Mouse (Mus musculus) myocyte (in vitro differentiated cells): ENCODE data around the gene Ttbk1. TPM values are rescaled to one million over a fixed set of nuclear protein-coding genes. Genes with fewer than 3 reads are reported as not detected.

ENCODE experiments used
- H3K27me3 ChIP-seq: one replicate; pipeline ENCODE4 v1.6.1; 2011; ENCODE audit not compliant: control insufficient read depth, insufficient read depth, insufficient read length
- H3K36me3 ChIP-seq: one replicate; pipeline ENCODE4 v1.6.1; 2011; ENCODE audit not compliant: control insufficient read depth, insufficient read depth
- H3K4me2 ChIP-seq: one replicate; pipeline ENCODE4 v1.6.1; 2011; ENCODE audit warnings: low read depth, control low read depth
- H3K4me3 ChIP-seq: one replicate; pipeline ENCODE4 v1.5.1; 2011; ENCODE audit warnings: mild to moderate bottlenecking, control low read depth, moderate library complexity
- H3K79me2 ChIP-seq: one replicate; pipeline ENCODE4 v1.6.1; 2011; ENCODE audit not compliant: control insufficient read depth, insufficient read depth
- H3ac ChIP-seq: one replicate; pipeline ENCODE4 v1.6.1; 2011; ENCODE audit not compliant: control insufficient read depth, insufficient read length
- CEBPB ChIP-seq: IDR thresholded peaks from 2 replicates; pipeline ENCODE4 v1.6.1; 2011; ENCODE audit warnings: mild to moderate bottlenecking, moderate library complexity; ENCODE audit not compliant: poor library complexity, insufficient read depth, severe bottlenecking
- E2F4 ChIP-seq: IDR thresholded peaks from one replicate; pipeline ENCODE4 v1.6.1; 2011; ENCODE audit warnings: mild to moderate bottlenecking, control low read depth, moderate library complexity; ENCODE audit not compliant: insufficient read depth
- MAX ChIP-seq: IDR thresholded peaks from one replicate; pipeline ENCODE4 v1.6.1; 2011; ENCODE audit warnings: low read depth, mild to moderate bottlenecking, control low read depth
- MYOD1 ChIP-seq, 3 experiments: IDR thresholded peaks; one replicate each; pipeline ENCODE4 v1.6.1; 2011; ENCODE audit warnings: control low read depth in 2 of 3, low read depth in 2 of 3, mild to moderate bottlenecking in 2 of 3, moderate library complexity in 1 of 3; ENCODE audit not compliant: insufficient read length in 2 of 3, control insufficient read depth in 1 of 3
- MYOG ChIP-seq, 3 experiments: IDR thresholded peaks; one replicate each; pipeline ENCODE4 v1.6.1; 2011; ENCODE audit warnings: control low read depth in 2 of 3, low read depth in 2 of 3, mild to moderate bottlenecking in 2 of 3; ENCODE audit not compliant: insufficient read length in 2 of 3, control insufficient read depth in 1 of 3, insufficient read depth in 1 of 3
- POLR2A ChIP-seq: IDR thresholded peaks from one replicate; pipeline ENCODE4 v1.6.1; 2011; ENCODE audit warnings: low read depth, mild to moderate bottlenecking, control low read depth, moderate library complexity; ENCODE audit not compliant: insufficient read length
- POLR2AphosphoS2 ChIP-seq: IDR thresholded peaks from one replicate; pipeline ENCODE4 v1.6.1; 2011; ENCODE audit warnings: low read depth, control low read depth; ENCODE audit not compliant: insufficient read length
- REST ChIP-seq: IDR thresholded peaks from one replicate; pipeline ENCODE4 v1.6.1; 2011; ENCODE audit warnings: mild to moderate bottlenecking, control low read depth, moderate library complexity; ENCODE audit not compliant: insufficient read depth, insufficient read length
- SRF ChIP-seq: IDR thresholded peaks from one replicate; pipeline ENCODE4 v1.6.1; 2011; ENCODE audit warnings: low read depth; ENCODE audit not compliant: control insufficient read depth, insufficient read length
- TCF12 ChIP-seq: IDR thresholded peaks from one replicate; pipeline ENCODE4 v1.6.1; 2011; ENCODE audit warnings: mild to moderate bottlenecking, control low read depth; ENCODE audit not compliant: poor library complexity, insufficient read depth, severe bottlenecking
- TCF3 ChIP-seq: IDR thresholded peaks from one replicate; pipeline ENCODE4 v1.6.1; 2011; ENCODE audit warnings: low read depth, control low read depth; ENCODE audit not compliant: insufficient read length
- USF1 ChIP-seq: IDR thresholded peaks from one replicate; pipeline ENCODE4 v1.6.1; 2011; ENCODE audit warnings: low read depth, mild to moderate bottlenecking, control low read depth, moderate library complexity
- polyA plus RNA-seq: library from polyadenylated mRNA; unstranded; fragments of >200 nt; fragmentation: generic; extraction: Trizol; gene quantifications from one replicate; pipeline ENCODE4 v1.2.1, GENCODE M21; 2012; ENCODE audit warnings: missing spikeins

Gene Ttbk1
- polyA plus RNA-seq, 1 experiment: not detected

GRCm38 (mm10) chr17:46444839-46445579 lies 42.5 kb downstream of the Ttbk1 start:
- H3K27me3 ChIP-seq: peaks cover 86% of the 10 kb centered on the region
- H3K79me2 ChIP-seq: no peaks in the 10 kb centered on the region
- TF ChIP-seq SRF: no peak
- no peak for TF ChIP-seq TCF12
- no peak for TF ChIP-seq E2F4
- no peak for TF ChIP-seq CEBPB
- no peak overlapping the region for H3ac ChIP-seq
- no peaks in the 10 kb centered on the region for H3K36me3 ChIP-seq
- no peak overlapping the region for H3K4me2 ChIP-seq
- H3K4me3 ChIP-seq: no peak overlapping the region

GRCm38 (mm10) chr17:46439176-46439575 lies 48.3 kb downstream of the Ttbk1 start:
- no peak overlapping the region for H3ac ChIP-seq
- H3K4me3 ChIP-seq: no peak overlapping the region
- H3K27me3 ChIP-seq: peaks cover 59% of the 10 kb centered on the region
- no peak overlapping the region for H3K4me2 ChIP-seq
- no peaks in the 10 kb centered on the region for H3K79me2 ChIP-seq
- no peaks in the 10 kb centered on the region for H3K36me3 ChIP-seq
- no peak for TF ChIP-seq MYOD1 (IDR thresholded peaks at IDR 0.05; ENCODE audit: control insufficient read depth in 1 of 3, insufficient read length in 2 of 3, low read depth in 2 of 3)
- TF ChIP-seq TCF3: no peak
- no peak for TF ChIP-seq CEBPB
- no peak for TF ChIP-seq REST
- TF ChIP-seq SRF: no peak
- TF ChIP-seq E2F4: no peak
- no peak for TF ChIP-seq POLR2AphosphoS2
- no peak for TF ChIP-seq USF1
- TF ChIP-seq TCF12: no peak
- no peak for TF ChIP-seq MAX
- TF ChIP-seq POLR2A: no peak
- no peak for TF ChIP-seq MYOG (IDR thresholded peaks at IDR 0.05; ENCODE audit: control insufficient read depth in 1 of 3, insufficient read depth in 1 of 3, insufficient read length in 2 of 3, low read depth in 2 of 3)

- peaks cover 51% of the 10 kb centered on the region for H3K27me3 ChIP-seq
Observed at GRCm38 (mm10) chr17:46438298-46438873, 49.1 kb downstream of the Ttbk1 start, which contains the start of gene Slc22a7. Slc22a7 (minus strand) TSS chr17:46438457.

GRCm38 (mm10) chr17:46436672-46437366 lies 50.7 kb downstream of the Ttbk1 start:
- H3K79me2 ChIP-seq: no peaks in the 10 kb centered on the region
- TF ChIP-seq REST: no peak
- no peak for TF ChIP-seq CEBPB
- TF ChIP-seq TCF3: no peak
- TF ChIP-seq SRF: no peak
- no peak for TF ChIP-seq POLR2AphosphoS2
- TF ChIP-seq TCF12: no peak
- TF ChIP-seq MAX: no peak
- TF ChIP-seq E2F4: no peak
- TF ChIP-seq USF1: no peak
- H3ac ChIP-seq: no peak overlapping the region
- H3K27me3 ChIP-seq: peaks cover 42% of the 10 kb centered on the region
- H3K4me2 ChIP-seq: no peak overlapping the region
- no peaks in the 10 kb centered on the region for H3K36me3 ChIP-seq
- no peak overlapping the region for H3K4me3 ChIP-seq

More at GRCm38 (mm10) chr17:46438298-46438873, 49.1 kb downstream of the Ttbk1 start, which contains the start of gene Slc22a7:
- H3K79me2 ChIP-seq: no peaks in the 10 kb centered on the region
- H3K36me3 ChIP-seq: no peaks in the 10 kb centered on the region
- no peak within 1 kb of the TSS for H3K4me2 ChIP-seq
- no peak within 1 kb of the TSS for H3K4me3 ChIP-seq
- no peak for TF ChIP-seq MYOD1 (IDR thresholded peaks at IDR 0.05; ENCODE audit: control insufficient read depth in 1 of 3, insufficient read length in 2 of 3, low read depth in 2 of 3)
- no peak for TF ChIP-seq USF1
- TF ChIP-seq POLR2A: no peak
- TF ChIP-seq POLR2AphosphoS2: no peak
- no peak for TF ChIP-seq MYOG (IDR thresholded peaks at IDR 0.05; ENCODE audit: control insufficient read depth in 1 of 3, insufficient read depth in 1 of 3, insufficient read length in 2 of 3, low read depth in 2 of 3)
- no peak for TF ChIP-seq REST
- TF ChIP-seq E2F4: no peak
- no peak for TF ChIP-seq TCF12
- TF ChIP-seq SRF: no peak
- no peak for TF ChIP-seq MAX
- no peak for TF ChIP-seq CEBPB
- no peak within 1 kb of the TSS for H3ac ChIP-seq
